Mouse (Mus musculus) gastrocnemius, postnatal 10 days (tissue): ENCODE measurements around the gene Ing2. TPM values are rescaled to one million over a fixed set of nuclear protein-coding genes. Genes with fewer than 3 reads are reported as not detected.

Experiments
- DNase-seq: peaks from one replicate; pipeline ENCODE4 v3.0.0; 2021; ENCODE audit warnings: mixed read lengths
- total RNA-seq, 2 experiments: library from RNA; stranded (reverse); gene quantifications; 2 replicates each; pipeline ENCODE4 v1.2.3; 2021

Ing2 gene
- total RNA-seq, 2 experiments from 2014 or later = 28.9 to 31.6 TPM

DNA sequence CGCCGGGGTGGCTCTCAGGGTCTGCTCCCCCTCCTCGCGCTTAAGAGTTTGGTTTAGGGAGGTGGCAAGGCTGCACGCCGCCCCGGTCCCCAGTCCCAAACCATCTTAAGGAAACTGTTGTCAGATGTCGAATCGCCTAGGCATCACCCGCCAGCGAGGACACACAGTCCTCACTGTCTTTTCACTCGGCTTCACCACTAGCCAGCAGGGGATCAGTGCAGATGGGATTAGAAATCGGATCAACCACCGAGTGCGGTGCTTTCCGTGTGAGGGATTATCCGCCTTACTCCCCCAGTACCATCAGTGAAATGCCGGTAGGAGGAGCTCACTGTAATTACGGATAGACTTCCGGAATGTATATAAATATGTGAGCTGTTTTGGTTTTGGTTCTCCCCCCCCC, 430 bp upstream of the Ing2 start:
- no peak for DNase-seq

DNA sequence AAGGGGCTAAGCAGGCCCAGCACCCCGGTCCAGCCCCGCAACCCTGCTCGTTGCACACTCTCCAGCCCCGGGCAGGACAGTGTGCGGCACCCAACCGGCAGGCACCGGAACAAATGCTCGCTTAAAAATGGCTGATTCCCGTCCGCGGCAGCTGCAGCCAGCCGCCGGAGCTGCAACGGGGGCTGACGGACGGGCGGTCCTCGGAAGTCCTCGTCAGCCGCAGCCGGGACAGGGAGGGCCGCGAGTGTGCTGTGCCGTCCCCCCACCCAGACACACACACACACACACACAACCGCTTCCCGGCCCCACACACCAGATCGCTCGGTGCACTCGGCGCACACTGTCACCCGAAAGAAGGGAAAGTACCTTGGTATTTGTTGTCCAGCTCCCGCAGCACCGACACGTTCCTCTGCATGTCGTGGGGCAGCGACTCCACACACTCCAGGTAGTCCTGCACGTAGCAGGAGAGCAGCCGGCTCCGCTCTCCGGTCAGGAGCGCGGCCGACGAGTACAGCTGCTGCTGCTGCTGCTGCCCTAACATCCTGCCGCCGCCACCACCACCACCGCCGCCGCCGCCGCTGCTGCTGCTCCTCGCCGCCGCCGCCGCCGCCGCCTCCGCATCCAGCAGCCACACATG, 1.1 kb downstream of the Ing2 start:
- DNase-seq = no peak

DNA sequence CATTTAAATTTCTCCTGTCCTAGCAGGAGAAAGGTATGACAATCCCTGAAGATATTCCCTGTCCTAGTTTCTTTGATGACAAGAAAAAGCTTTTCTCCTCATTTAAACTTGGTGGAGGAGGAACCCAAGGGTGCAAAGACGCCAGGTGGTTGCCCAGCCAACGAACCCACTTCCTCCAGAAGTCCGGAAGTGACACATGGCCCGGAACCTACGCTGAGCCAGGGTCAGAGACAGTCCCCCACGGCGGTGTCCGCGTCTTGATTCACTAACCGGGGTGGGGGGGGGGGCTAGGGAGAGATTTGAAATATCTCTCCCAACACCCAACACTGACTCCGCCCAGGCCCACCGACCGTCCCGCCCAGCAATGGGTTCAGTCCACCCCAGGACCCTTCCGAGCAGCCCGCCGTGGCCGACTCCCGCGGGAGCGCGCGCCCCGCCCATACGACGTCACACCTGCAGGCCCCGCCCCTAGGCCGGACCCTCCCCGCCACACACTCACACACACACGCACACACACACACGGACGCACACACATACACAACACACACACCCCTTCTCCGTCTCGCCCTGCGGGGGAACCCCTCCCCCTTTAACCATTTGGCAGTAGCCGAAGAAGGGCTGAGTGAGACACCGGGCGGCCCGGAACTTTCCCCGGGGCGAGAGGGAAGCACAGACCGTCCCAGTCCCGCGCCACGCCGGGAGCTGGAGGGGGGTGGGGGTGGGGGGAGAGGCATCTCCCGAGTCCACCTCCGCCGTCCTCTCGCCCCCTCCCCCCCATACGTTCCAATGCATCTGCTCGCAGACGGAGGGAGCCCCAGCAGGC, 1.8 kb downstream of the Ing2 start:
- DNase-seq = peak; percentile 95

DNA sequence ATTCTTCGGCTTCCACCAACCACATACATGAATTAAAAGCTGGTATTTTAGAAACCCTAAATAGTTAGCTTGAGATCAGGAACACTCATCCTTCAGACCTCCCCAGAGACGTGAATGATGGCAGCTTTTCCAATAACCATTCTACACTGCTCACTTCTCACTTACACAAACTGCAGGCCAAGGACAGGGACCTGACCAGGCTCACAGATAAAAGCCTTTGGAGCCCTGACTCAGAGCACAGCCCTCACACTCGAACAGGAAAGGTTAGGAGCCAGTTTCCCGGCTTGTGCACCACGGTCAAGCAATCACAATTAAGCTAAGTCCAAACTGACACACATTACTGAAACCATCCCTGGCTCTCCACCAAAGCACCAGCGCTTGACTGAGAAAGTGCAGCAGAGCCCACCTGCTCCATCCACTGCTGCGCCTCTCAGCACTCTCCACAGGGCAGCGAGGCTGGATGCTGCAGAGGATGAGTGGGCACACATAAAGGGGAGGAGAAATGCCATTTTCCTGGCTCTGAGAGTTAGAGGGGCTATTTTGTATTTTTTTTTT, 11.0 kb downstream of the Ing2 start:
- DNase-seq = no peak

DNA sequence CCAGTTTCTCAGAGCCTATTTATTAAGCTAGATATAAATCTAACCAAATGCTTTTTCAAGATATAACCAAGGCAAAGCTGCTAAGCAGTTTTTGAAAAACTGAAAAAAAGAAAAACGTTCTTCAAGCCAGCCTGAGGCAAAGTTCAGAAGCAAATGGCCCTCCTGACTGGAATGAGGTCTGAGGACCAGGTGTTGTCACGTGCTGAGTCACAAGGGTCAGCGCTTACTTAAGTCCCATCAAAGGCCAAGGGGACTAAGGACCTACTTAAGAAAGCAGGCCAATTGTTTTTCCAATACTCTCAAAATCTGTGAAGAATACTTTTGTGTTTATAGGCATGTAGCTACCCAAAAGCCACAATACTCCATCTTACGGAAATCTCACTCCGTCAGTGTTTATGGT, 12.2 kb downstream of the Ing2 start:
- DNase-seq = no peak

DNA sequence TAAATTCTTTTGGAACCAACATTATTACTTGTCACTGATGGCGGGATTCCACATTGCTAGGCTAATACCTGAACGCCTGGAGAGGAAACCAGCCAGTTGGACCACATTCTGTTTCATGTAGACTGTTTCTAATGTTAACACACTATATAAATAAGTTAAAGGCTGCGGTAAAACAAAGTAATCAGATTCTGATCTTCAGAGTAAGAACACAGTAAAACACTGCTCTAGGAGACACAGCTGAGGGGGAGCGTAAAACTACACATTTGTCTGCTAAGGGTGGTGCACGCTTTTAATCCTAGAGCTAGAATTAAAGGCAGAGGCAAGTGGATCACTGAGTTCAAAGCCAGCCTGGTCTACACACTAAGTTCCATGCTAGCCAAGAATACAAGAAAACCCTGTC, 12.6 kb downstream of the Ing2 start:
- DNase-seq = no peak

DNA sequence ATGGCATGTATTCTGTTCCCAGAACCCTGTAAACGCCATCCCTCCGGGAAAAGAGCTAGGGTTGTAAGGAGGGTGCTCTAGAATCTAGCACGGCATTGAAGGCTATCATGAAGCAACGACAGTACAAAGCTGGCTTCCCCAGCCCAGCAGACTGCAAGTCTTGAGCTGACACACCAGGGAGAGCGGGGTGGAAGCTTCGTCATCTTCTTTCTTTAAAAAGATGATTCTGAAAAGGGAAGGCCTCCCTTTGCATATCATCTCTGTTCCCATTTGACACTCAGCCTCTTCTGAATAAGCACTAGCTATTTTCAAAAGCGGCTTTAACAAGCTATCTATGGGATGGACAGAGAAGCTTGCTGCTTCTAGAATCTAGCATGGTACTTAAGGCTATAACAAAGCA, 15.0 kb downstream of the Ing2 start:
- DNase-seq = no peak

DNA sequence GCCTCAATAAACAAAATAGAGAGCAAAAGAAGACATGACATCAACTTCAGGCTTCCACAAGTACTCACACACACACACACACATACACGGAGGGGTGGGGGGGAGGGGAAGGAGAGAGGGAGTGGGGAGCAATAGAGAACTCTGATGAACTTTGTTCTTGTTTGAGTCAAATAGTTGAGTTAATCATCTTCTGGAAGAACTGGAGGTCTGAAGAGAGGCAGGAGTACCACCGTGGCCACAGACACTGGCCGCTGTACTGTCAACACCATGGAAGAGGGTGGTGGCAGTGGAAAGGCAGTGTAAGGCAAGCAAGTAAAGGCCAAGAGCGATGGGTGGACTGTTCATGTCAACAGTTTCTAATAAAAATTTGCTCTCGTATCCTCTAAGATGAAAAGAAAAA, 15.9 kb downstream of the Ing2 start:
- no peak for DNase-seq

DNA sequence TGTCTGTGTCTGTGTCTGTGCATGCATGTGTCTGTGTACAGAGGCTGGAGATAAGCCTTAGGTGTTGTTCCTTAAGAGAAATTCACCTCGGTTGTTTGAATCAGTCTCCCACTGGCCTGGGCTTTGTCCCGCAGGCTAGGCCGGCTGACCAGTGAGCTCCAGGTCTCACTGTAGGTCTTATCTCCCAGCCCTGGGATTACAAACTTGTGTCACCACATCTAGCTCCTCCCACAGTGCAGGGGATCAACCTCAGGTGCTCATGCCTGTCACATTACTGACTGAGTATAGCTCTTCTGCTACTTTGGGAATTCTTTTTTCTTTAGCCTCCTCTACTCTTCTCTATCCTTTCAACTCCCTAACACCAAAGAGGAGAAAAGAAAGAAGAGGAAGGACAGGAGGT, 20.9 kb downstream of the Ing2 start:
- DNase-seq = no peak

DNA sequence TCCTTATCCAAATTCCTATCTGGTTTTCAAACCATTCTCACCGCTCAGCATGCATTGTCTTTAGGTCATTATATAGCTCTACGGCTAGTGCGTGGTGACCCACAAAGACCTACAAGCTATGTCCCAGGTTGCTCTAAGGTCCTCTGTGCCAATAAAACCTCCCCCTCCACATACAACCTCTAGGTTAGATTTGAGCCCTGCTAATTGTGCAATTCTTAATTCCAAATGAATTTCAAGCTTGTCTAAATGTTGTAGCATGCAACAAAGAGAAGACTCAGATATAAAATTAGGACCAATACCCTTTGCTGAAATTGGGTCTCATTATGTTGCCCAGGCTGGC, 22.6 kb downstream of the Ing2 start:
- no peak for DNase-seq

DNA sequence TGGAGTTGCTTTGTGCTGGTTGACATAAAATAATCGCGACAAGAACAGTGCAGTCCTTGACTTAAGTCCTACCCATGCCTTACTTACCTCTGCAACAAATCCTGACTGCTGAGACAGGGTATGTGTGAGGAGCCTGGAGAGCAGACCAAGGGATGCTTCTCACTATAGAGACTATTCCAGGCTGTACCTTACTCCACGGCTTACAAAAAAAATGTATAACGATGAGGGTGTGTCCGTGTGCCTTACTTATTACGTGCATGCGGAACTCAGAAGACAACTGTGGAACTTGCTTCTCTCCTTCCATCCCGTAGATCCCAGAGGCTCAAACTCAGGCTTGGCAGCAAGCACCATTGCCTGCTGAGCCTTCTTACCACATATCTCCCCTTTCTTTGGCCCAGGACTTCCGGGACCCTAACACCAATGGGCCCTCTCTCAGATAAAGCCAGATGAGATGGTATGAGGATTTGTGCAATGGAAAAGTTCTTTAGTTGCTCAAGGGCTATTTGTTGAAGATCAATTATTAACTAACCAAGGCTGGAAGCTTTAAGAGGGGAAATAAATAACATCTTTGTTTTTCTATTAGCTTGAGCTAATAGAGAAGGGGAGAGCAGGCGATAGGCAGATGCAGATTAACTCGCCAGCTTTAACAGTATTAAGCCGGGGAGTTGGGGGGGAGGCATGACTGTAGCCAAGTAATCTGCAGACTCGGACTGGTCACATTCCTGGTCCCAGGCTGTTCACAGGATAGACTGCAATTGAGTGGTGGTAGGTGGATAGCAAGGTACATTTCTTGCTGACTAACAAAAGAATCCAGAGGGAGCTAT, 23.2 kb downstream of the Ing2 start:
- DNase-seq = no peak

DNA sequence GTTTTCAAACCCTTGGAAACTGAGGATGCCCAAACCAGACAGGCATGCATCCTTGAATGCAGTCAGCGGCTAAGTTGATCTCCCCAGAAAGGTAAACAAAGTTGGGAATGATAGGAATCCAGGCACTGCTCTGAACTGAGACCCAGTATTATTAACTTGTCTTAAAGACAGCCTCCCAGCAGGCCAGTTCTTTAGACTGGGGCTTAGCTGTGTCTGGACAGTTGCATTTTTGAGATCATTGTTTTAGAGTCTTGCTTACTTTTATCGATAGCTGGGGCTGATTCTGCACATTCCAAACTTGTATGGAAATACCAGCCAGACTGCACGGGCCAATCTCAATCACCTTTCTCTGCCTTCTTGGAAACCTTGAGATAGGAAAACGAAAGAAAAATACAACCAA, 24.5 kb downstream of the Ing2 start:
- no peak for DNase-seq

DNA sequence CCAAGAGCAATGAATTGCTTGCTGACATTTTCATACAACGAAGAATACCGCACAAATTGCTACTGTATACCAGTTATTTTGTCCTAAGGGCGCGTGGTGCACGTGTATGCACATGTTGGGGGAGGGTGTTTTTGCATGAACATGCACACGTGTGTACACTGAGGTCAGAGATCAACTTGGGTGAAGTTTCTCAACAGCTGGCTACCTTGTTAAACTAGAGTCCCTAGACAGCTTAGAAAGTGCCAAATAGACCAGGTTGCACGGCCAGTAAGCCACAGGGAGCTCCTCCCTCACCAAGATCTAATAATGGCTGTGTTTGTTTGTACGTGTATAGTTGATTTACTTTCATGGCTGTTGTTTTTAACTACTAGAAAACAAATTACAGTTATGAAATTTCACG, 25.8 kb downstream of the Ing2 start:
- no peak for DNase-seq

DNA sequence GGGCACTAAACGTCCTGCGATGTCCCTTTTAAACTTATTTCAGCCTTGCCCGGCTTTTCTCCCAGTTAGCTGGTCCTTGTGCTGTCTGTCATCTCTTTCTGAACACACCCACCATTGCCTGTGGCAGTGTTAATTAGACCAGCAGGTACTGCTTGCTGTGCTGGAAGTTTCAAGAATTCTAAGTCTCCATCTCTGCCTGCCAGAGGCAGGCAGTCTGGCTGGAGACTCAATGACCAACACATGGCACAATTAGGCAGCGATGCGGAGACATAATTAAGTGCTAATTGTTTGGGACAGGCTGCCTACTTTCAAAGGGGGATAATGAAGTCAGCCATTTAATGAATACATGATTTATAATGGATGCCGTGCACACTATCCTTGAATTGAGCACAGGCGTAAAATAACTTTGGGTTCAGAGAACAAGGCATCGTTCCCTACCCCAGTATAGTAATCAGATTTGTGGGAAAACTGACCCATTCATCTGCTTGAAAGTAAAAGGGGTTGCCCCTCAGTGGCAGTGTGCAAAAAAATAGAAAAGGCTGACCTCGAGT, 32.8 kb downstream of the Ing2 start:
- no peak for DNase-seq

DNA sequence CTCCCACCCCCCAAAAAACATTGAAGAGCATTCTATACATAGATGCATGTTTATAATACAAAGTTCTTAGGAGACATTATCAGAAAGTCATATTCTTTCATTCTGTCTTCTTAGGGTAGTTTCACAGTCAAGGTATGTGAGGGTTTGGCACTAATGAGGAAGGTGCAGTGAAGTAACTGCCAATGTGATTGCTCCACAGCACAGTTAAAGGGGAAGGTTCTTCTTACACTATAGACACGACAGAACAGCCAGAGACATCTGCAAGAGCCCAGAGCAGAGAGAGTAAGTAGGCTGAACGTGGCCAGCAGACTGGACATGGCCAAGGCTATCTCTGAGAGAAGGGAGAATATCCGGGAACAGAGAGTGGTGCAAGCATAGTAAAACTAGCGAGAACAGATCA, 38.2 kb downstream of the Ing2 start:
- DNase-seq = no peak

DNA sequence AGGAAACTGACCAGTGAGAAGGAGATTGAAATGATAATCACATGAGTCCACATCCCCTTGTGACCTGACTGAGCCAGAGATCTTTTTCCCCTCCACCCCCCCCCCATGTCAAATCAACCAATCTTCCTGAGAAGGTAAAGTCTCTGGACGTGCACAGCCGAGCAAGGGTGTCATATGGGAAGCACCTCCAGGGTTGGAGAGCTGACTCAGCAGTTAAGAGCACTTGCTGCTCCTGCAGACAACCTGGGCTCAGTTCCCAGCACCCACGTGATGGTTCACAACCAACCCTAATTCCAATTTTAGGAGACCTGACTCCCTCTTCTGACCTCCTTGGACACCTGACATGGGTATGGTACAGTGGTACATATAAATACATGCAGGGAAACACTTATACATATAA, 39.3 kb downstream of the Ing2 start:
- no peak for DNase-seq

DNA sequence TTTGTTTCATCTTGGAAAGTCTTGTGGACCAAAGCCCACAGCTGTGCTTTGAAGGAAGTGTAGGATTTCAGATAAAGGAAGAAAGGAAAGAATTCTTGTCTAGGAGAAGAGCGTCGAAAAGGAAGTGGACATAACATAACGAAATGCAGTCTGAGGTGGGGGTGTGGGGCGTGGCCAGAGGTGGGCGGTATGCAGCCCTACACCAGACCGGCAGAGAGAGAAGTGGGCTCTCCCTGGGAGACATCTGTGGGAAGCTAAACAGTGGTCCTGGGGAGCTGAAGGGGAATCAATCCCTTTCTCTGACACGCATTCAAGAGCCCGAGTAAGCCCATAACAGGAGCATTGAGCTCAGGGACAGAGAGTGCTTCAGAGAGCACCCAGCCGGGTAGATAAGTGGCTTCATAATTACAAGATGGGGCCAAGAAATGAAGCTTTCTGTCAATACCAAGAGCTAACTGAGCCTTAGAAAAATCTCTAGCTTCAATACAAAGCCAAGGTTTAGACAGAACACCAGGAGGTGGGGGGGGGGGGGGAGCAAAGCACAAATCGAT, 40.5 kb downstream of the Ing2 start:
- DNase-seq = no peak

DNA sequence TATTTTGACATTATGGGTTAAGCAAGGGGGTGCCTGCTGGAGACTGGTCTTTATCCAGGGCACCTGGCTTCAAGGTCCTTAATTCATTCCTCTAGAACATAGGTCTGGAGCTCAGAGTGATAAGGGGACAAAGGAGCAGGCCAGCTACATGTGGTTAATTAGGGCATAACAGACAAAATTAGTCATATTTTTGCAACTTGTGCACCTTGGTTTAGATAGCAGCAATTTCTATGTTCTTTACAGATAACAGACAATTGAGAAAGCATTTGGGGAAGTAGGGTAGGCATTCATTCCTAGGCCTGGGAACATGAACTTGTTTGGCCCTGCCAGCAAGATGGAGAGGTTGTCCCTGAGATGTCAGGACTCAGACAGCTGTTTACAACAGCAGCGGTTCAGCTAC, 54.2 kb downstream of the Ing2 start:
- no peak for DNase-seq
